Mouse (Mus musculus): ENCODE results near the gene Stk32c.

Gene Stk32c

DNA sequence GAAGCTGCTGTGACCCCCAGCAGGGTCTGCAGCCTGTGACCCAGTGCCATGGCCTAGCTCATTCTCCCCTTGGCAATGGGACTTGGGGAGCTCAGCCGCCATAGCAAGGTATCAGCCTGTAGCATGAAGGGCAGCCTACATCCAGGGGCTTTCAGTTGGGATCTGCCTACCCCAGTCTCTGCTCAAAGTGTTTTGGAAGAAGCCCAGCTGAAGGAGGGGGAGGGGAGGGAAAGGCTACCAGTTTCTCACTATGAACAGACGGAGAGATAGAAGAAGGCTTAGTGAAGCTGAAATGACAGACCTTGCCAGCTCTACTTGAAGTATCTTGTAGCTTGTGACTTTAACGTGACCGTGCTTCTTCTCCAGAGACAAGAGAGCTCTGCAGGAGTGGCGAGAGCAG is 16.7 kb upstream of the Stk32c start:
- no peak for DNase-seq (ENCODE audit: low read depth, low spot score)

DNA sequence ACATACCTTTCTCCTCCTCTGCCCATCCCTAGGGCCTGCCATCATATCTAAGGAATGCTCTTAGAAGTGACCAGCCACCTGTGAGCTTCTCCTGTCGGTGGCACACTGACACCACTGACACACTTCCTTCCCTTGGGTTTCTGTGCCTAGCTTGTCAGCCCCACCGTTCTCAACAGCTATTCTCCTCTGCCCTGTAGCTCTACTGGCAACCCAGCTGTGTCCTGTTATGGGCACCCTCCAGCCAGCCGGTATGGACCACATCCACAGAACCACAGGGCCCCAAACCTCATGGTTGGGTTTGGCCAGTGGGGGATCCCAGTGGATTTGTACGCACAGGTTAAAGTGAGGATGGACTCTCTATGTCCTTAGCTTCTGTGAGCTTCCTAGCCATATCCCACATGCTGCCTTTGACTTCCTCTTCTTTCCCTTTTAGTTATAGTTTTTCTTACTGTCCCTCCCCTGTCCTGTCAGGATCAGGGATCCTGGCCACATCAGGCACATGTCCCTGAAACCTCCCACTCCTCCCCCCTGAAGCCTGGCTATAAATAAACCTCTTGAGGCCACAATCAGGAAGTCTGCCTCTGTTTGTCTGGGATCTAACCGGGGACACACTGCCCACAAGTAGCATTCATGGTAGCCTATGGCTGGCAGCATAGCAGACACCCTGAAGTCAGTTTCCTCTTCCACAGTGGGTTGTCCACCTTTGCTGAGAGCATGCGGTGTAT is 15.5 kb upstream of the Stk32c start:
- no peak for DNase-seq (ENCODE audit: low read depth, low spot score)

DNA sequence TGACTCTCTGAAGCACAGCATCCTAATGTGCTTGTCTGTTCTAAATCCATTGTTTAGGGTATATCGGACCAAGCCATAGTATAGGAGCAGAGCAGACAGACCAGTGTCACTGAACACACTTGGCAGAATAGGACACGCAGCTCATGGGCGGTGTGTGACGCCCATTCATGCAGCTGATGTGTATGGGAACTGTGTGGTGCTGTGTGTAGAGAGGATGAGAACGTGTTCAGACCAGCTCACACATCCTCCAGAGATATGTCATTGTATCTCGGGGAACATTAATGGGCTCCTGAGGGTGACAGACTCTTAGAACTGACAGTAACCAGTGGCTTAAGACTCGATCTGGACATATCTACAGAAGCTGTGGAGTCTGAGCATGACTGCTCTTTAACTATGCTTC is 13.3 kb upstream of the Stk32c start:
- no peak for DNase-seq (ENCODE audit: low read depth, low spot score)

DNA sequence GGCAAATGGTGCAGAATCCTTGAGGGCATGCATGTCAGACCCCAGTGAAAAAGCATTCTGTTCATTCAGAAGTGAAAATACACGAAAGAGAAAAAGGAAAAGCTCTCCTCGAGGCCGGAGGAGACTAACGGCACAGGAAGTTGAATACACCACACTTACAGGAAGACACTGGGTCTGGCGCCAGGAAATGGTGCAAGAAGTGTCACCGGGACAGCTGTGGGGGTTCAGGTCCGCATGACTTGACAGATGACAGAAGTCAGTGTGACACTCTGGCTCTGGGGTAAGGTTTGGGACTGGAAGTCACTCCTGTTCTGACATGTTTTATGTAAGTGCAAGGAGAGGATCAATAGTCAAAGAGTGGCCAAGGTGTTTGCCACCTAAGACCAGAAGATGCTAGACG is 11.6 kb upstream of the Stk32c start:
- no peak for DNase-seq (ENCODE audit: low read depth, low spot score)

DNA sequence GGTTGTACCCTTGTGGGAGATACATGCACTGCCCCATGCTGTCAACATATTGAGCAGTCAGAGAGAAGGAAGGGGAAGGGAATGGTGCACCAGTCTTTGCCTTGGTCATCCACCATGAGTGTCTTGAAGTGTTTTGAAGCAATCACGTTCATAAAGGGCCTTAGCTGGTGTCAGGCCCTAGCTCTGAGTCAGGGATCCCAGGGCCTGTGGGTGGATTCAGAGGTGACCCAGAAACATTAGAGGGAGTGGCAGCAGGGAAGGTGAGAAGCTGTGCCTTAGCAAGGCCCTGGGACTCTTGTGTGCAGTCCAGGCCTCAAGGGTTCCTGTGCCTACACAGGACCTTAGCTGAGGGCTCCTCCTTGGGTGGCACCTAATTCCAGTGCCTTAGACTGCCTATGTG is 11.0 kb upstream of the Stk32c start:
- DNase-seq (ENCODE audit: low read depth, low spot score) = no peak

DNA sequence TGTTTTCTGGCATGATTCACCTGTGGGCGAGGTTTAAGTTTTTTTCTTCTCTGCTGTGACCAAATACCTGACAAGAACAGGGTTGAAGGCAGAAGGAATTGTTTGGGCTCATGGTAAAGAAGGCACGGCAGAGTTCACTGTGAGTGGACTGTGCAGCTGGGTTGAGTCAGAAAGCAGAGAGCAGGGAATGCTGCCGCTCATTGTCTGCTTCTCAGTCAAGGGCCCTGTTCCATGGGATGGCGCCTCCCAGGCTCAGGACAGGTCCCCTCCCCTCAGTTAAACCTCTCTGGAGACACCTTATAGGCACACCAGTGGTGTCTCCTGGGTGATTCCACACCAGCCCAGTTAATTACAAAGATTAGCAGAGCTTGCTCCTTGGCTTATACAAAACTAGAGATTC is 9.2 kb upstream of the Stk32c start:
- no peak for DNase-seq (ENCODE audit: low read depth, low spot score)

DNA sequence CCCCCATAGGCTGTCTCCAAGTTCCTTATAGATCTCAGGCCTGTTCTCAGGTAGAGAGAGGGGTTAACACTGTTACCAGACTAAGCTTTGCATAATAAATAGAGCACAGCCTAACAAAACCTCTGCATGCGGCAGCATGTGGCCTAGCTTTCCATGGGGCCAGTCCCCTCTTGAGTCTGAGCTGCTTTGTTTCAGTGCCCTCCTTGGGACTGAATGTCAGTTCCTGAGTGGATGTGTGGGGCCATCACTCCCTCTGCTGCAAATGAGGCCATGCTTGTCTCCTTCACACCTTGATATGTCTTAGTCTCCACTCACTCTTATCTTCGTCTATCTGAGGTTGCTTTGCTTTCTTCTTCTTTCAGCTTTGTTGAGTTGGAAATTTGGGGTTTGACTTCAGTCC is 8.7 kb upstream of the Stk32c start:
- no peak for DNase-seq (ENCODE audit: low read depth, low spot score)

DNA sequence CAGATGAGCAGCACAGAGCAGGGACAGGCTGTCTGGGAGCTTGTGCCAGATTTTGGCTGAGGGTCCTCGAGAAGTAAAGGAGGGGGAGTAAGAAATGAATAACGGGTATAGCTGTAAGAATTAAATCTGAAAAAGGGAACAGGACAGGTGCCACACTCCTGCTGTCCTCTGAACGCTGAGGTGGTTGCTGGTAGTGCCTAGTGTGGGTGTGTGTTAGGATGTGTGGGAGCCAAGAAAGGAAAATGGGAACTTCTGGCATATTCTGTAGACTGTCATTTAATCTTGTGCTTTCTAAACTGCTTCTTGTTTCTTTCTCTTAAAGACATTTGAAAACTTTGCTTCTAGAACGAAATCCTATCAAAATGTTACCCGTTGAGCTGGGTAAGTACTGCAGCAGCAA is 8.0 kb upstream of the Stk32c start:
- DNase-seq (ENCODE audit: low read depth, low spot score) = no peak

DNA sequence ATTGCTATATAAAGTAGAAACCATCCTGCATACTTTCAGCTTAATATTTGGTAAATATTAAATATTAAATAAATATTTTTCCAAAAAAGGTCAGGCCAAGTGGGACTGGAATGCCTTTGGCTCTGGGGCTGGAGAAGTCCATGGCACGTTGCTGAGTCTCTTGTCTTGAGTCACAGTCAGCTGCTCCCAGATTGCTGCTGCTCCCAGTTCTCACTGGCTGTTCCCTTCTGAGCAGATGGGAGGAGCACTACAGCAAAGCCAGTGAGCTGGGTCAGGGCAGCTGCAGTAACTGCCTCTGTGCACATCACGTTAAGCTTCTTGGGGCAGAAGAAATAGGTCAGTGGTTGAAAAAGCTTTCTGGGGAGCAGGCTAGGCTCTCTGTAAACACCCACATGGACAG is 7.2 kb upstream of the Stk32c start:
- peak; percentile 48 for DNase-seq (ENCODE audit: low read depth, low spot score)

DNA sequence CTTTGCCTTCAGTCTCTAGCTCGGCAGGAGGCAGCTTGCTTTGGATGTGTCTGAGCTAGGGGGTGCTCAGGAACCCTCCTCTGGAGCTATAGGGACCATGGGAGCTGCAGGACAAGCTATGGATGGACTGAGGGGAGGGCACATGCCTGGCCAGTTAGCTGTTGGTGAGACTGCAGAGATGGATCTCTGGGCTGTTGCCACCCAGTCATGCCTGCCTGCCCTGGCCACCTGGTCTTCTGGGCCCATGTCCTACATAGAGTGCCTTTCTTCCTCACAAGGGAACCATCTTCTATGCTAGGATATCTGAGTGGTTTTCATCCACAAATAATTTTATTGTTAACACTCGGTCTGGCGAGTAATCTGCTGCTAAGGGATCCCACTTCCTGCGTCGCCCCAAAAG is 6.4 kb upstream of the Stk32c start:
- DNase-seq (ENCODE audit: low read depth, low spot score) = no peak

DNA sequence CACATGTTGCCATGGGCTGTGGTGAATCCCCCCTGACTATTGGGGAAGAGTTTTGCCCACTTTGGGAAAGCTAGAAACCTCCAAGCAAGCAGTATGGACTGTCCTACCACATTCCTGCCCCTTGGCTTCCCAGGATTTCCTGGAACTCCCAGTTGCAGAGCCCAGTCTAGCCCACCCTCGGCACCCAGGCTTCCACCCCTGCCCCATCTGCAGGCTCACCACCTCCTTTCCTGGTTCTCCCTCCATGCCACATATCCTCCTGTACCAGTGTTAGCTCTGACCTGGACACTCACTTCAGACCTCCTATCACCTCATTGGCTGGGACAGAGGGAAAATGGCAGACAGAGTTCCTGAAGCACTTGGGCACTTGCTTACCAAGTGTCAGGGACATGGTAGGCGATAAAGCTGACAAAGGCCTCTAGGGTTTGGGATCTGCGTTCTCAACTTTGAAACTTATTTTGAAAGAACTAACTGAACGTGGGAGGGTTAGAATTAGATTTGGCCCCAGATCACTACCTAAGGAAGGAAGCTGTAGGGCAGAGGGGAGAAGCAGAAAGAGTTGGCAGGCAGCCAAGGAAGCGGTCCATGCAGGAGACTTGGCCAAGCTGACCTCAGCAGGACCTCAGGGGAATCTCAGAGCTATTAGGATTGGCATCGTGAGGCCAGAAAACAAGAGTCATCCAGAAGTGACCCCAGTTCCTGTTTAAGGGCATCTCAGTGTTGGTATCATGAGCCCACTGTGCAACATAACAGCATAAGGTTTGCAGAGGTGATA is 5.7 kb upstream of the Stk32c start:
- no peak for DNase-seq (ENCODE audit: low read depth, low spot score)

DNA sequence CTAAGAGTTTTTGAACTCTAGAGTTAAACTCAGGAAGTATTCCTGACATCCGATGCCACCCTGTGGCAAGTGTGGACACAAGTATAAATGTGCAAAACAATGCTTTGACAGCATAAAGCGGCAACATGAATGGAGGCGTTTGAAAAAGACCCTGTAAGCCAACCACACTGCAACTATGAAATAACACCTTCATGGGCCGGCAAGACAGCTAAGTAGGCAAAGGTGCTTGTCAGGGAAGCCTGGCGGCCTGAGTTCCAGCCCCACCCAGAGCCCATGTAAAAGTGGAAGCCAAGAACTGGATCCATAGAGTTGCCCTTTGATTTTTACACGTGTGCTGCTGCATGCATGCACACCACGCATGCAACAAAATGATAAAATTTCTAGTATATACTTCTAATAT is 3.9 kb upstream of the Stk32c start:
- no peak for DNase-seq (ENCODE audit: low read depth, low spot score)

DNA sequence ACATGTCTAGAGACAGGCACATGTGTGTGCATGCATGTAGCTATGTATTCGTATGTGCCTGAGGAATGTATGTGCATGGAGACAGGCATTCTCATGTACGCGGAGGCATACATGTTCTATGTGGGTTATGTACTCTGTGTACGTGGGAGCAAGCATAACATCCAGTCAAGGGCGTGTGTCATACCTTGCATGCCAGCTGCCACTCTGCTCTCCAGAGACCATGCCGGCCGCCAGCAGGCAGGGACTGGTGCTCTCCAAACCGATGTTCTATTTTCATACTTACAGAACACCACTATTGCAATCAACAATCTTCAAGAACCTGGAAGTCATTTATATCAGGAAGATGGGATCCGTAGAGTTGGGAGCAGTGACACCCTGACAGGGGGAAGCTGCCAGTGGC is 3.4 kb upstream of the Stk32c start:
- no peak for DNase-seq (ENCODE audit: low read depth, low spot score)

DNA sequence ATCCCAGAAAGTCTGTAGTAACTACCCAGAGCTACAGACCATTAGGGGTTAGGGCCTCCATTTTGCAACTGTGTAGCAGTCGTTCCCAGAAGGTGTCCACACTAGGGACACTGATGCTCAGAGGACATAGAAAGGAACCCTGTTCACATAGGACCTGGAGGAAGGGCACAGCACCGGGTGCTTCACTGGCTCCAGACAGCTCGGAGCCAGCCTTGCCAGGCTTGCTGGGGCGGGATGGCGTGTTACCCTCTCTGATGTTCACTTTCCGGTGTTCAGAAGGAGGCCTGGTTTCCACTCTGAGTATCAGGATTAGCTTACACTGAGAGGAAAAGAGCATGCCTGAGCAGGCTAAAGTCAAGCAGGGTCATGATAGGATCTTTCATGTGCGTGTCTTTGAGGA is 2.8 kb upstream of the Stk32c start:
- DNase-seq (ENCODE audit: low read depth, low spot score) = no peak

DNA sequence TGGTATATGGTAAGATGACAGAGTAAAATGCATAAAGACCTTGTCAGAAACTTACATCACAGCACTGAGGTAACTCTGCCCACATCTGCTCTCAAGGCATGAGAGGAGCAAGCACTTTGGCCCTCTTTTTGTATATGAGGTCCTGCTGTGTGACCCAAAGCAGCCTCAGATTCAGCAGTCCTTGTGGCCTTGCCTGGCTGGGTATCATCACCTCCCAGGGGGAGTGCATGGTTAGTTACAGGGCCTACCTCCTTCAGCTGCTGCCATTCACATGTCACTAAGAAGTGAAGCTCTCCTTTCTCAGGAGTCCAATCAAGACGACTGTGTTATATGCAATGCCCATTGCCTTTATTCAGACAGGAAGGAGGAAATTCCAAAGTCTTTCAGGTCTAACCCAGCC is 2.4 kb upstream of the Stk32c start:
- DNase-seq (ENCODE audit: low read depth, low spot score) = no peak

DNA sequence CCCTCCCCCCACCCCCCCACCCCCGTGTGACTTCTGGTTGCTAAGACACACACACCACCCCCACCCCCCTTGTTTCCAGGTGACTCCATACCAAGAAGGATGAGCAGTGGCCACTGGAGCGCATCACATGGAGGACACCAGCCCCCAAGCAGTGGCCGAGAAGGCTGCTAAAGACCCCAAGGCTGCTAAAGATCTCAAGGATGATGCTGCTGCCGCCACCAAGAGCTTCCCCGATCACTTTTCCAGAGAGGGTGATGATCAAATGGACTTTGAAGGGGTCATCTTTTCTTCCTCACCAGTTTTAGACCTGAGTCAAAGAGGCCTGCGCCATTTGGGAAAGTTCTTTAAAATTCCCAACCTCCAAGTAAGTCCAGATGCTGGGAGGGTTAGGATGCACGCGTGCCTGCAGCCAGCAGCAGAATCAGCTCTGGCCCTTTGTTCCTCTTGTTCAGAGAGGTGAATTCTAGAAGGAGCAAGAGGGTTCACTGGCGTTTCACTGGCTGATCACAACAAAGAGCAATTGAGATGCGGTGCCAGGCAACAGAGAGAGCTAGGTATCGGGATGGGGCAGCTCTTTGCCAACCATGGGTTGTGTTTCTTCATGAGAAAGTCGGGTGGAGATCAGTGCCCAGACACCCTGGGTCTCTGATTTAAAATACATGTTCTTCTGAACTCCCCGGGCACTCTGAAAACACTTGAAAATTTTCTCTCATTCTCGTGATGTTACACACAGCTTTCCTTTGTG is 1.7 kb upstream of the Stk32c start:
- no peak for DNase-seq (ENCODE audit: low read depth, low spot score)

DNA sequence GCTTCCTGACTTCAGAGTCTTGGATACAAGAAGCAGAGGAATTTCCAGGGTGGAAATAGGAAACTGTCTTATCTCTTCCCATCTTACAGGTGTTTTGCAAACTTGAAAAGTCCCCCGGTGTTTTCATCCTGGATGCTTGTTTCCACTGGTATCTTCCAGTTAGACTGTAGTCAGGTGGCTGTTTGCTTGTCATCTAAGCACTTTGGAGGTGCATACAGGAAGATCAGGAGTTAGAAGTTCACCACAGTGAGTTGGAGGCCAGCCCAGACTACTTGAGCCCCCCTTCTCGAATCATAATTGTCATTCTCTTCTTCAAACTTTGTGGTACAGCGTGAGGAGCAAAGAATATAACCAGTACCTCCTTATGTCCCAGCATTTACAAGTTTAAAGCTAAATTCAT is 1.1 kb upstream of the Stk32c start:
- no peak for DNase-seq (ENCODE audit: low read depth, low spot score)

DNA sequence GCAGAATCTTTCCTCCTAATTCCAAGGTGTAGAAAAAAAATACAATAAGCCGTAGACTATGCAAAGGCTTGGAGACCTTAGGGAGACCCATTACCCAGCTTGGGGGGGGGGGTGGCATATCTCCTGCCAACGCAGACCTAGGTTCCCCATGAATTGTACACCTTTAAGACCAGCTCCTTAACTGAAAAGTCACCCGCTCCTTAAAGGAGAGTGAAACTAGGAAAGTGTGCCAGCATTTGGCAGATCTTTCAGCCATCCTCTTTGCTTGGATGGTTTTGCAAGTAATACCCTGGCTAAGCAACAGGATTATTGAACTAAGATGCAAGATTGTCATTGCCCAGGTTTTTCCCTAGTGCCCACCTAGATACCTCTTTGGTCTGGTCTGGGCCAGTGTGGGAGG is 644 bp upstream of the Stk32c start:
- DNase-seq (ENCODE audit: low read depth, low spot score) = no peak

DNA sequence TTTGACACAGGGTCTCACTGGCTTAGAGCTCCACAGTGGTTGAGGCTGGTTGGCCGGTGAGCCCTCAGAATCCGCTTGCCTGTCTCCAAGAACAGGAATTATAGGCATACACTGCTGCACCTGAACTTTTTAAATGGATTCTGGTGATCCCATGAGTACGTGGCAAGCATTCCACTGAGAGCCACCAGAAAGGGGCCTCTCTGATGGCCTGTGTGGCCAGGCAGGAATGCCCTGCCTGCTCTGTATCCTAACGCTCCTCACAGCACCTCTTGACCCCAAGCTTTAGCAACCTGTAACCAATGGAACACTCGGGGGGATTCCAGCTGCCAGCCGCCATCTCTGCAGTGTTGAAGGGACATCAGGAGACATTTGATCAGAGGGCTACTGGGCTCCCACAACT is 1.3 kb downstream of the Stk32c start:
- DNase-seq (ENCODE audit: low read depth, low spot score) = no peak

DNA sequence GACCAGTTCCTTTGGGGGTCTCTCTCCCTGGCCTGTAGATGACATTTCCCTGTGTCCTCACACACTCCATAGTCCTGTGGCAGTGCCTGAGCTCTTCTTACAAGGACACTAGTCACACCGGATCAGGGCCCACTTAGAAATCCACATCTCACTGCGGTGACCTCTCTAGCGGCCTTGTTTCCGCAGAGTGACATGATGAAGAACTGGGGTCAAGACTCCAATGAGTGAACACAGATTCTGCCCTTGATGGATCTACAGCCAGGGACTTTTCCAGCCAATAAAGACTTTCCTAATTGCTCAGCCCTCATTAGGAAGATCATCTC is 4.4 kb downstream of the Stk32c start:
- DNase-seq (ENCODE audit: low read depth, low spot score) = no peak

DNA sequence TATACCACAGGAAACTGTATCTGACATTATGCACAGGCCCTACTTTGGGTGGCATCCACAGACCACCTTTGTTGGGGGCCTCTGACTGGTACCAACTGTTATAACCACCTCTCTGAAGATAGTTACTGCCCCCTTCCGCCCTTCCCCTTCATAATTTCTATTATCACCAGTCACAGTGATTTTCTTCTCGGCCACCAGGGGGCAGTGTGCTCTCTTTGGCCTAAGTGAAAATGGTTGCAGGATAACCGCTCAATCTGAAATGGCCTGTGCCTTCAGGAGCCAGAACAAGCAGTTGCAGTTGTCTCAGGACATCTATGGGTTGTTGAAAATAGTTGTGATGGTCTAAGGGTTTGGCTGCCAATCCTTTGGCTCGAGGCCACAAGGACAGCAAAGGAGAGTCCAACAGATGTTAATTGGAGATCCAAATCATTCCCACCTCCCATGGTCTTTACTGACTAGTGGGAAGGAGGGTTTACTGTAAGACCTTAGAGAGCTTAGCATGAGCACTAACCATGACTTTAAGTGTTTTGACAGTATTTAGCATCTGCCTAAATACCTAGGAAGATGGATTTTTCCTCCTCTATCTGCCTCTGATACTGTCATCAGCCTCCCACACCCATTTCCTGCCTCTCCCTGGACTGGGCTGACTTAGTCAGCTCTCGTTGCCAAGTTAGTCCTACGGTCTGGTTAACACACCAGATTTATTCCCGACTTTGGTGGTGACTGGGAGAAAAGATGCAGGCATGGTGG is 4.9 kb downstream of the Stk32c start:
- peak; percentile 59 for DNase-seq (ENCODE audit: low read depth, low spot score)

DNA sequence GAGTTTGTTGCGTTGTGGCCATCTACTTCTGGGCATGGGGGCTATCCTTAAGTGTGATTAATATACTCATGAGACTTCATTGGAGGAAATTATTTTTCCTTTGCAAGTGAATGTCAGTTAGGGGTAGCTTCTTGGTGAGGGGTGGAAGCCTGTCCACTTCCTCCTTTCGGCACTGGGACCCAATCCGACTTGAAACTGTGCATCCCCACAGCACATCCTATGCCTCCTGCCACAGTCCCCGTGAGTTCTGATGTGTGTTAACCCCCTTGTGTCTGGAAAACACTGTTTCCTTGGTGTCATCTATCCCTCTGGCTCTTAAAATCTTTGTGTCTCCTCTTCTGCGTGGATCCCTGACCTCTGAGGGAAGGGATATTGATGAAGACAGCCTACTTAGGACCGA is 11.9 kb downstream of the Stk32c start:
- no peak for DNase-seq (ENCODE audit: low read depth, low spot score)
